In genomic region chr13:5864265-5865097, GRCm38 (mm10) we compare ENCODE assay signal across 7 mouse cellular contexts. TPM values are rescaled to one million over a fixed set of nuclear protein-coding genes. Genes with fewer than 3 reads are reported as not detected.
A peak's percentile ranks its signal among the peaks of the same experiment; 100 is the strongest.
DNase-seq lines count a peak whose midpoint lies in the region; ATAC-seq and TF ChIP-seq lines count a peak whose summit lies in the region.

No protein-coding gene starts in this region.

- H3K4me3 ChIP-seq in spleen, adult 2 months (ENCODE audit: extremely low read depth, insufficient read depth, insufficient read length), result peak overlapping the region; percentile 40
- peak overlapping the region; percentile 44 for H3K4me3 ChIP-seq in embryonic facial prominence, embryonic 10.5 days
- H3K4me3 ChIP-seq in hindbrain, embryonic 11.5 days (ENCODE audit: low read depth, low read length), result peak overlapping the region; percentile 26
- peak overlapping the region; percentile 83 for H3K4me3 ChIP-seq in macrophage (ENCODE audit: inconsistent target)

- no peaks in the 10 kb centered on the region for H3K9me3 ChIP-seq in embryonic facial prominence, embryonic 10.5 days
- H3K9me3 ChIP-seq in hindbrain, embryonic 11.5 days (ENCODE audit: control insufficient read depth, low read length), result no peaks in the 10 kb centered on the region

- peak overlapping the region; percentile 55 for H3K27ac ChIP-seq in spleen, adult 2 months (ENCODE audit: insufficient read depth, low read length)
- H3K27ac ChIP-seq in embryonic facial prominence, embryonic 10.5 days (replicated peaks), result peak overlapping the region; percentile 52
- H3K27ac ChIP-seq in hindbrain, embryonic 11.5 days (ENCODE audit: low read depth, low read length), result no peak overlapping the region
- H3K27ac ChIP-seq in macrophage, result peak overlapping the region; percentile 99

- peaks cover 6% of the 10 kb centered on the region for H3K4me1 ChIP-seq in spleen, adult 2 months (ENCODE audit: control insufficient read depth, insufficient read depth, insufficient read length)
- peaks cover 21% of the 10 kb centered on the region for H3K4me1 ChIP-seq in embryonic facial prominence, embryonic 10.5 days
- no peaks in the 10 kb centered on the region for H3K4me1 ChIP-seq in hindbrain, embryonic 11.5 days (replicated peaks; ENCODE audit: control insufficient read depth, insufficient read depth, low read length)

- no peak for TF ChIP-seq POLR2A in spleen, adult 2 months (IDR thresholded peaks at IDR 0.05; ENCODE audit: low read depth, low read length)

- no peaks in the 10 kb centered on the region for H3K27me3 ChIP-seq in spleen, adult 2 months (ENCODE audit: control insufficient read depth, insufficient read depth, low read length)
- no peaks in the 10 kb centered on the region for H3K27me3 ChIP-seq in embryonic facial prominence, embryonic 10.5 days (replicated peaks; ENCODE audit: low read depth, poor library complexity, severe bottlenecking)
- no peaks in the 10 kb centered on the region for H3K27me3 ChIP-seq in hindbrain, embryonic 11.5 days (ENCODE audit: control insufficient read depth, insufficient read depth, low read length)

- peak; percentile 43 to 75 for DNase-seq in spleen, adult 2 months (ENCODE audit: low read depth in 1 of 2, low spot score in 2 of 2)
- DNase-seq in spleen, postnatal 14 days (ENCODE audit: low spot score in 2 of 2), result no peak
- DNase-seq in embryonic facial prominence, embryonic 10.5 days (ENCODE audit: low spot score), result peak; percentile 25
- DNase-seq in hindbrain, embryonic 11.5 days (ENCODE audit: low spot score), result peak; percentile 29
- peak; percentile 49 for DNase-seq in thymus, postnatal 0 days (ENCODE audit: low spot score)
- DNase-seq in layer of hippocampus, adult 9-11 months, result no peak

- H3K79me2 ChIP-seq in macrophage (ENCODE audit: inconsistent target), result peaks cover 81% of the 10 kb centered on the region

- ATAC-seq in hindbrain, embryonic 11.5 days (ENCODE audit: low FRiP score), result no peak

- no peak for TF ChIP-seq CTCF in spleen, adult 2 months (IDR thresholded peaks at IDR 0.05; ENCODE audit: extremely low read depth, insufficient read depth, insufficient read length, insufficient replicate concordance)

- 8% methylated on average over 10 of the region's 10 CpGs for WGBS in spleen, adult 2 months
- WGBS in embryonic facial prominence, embryonic 10.5 days, result 74% methylated on average over 10 of the region's 10 CpGs
- WGBS in hindbrain, embryonic 11.5 days, result 67% methylated on average over 10 of the region's 10 CpGs
- WGBS in macrophage (ENCODE audit: missing documents), result 0% methylated on average over 10 of the region's 10 CpGs

- peaks cover 35% of the 10 kb centered on the region for H3K36me3 ChIP-seq in spleen, adult 2 months (ENCODE audit: control insufficient read depth, insufficient read depth, low read length)
- H3K36me3 ChIP-seq in embryonic facial prominence, embryonic 10.5 days (replicated peaks), result peaks cover 42% of the 10 kb centered on the region
- H3K36me3 ChIP-seq in hindbrain, embryonic 11.5 days (ENCODE audit: control insufficient read depth, insufficient read depth, low read length), result peaks cover 13% of the 10 kb centered on the region; the same call in 1 of the 2 replicates
- peaks cover 24% of the 10 kb centered on the region; the same call in 1 of the 2 replicates for H3K36me3 ChIP-seq in macrophage (ENCODE audit: inconsistent target)

- peak overlapping the region; percentile 30 for H3K4me2 ChIP-seq in hindbrain, embryonic 11.5 days (replicated peaks; ENCODE audit: low read depth, low read length)

- 0 out of 2 replicates have a peak overlapping the region, but pooled peaks have one; percentile 15 for H3K9ac ChIP-seq in hindbrain, embryonic 11.5 days (ENCODE audit: low read depth, low read length)

RNA-seq across cellular contexts. Expression of gene Klf6, which starts 3.2 kb away (rescaled TPM):
- 8.4 and 14.6 TPM in 2 replicates for polyA plus RNA-seq in spleen, adult 2 months (2012; rRNA removed)
- 39.5 and 43.2 TPM in 2 replicates for polyA plus RNA-seq in embryonic facial prominence, embryonic 10.5 days (2016; fragmentation: Nextera tagmentation; extraction: Ambion mirVana)
- 74.1 and 77.9 TPM in 2 replicates for polyA plus RNA-seq in hindbrain, embryonic 11.5 days (2014; fragmentation: Nextera tagmentation; extraction: Ambion mirVana)
- 1,000 to 10,000 TPM in 5 of 26 experiments, 100 to 1,000 TPM in 21; 214 to 1,575 (median 623) TPM for total RNA-seq in macrophage (2018; cell fraction: chromatin; rRNA removed)
- 1,000 to 10,000 TPM in 3 of 26 experiments, 100 to 1,000 TPM in 23; 179 to 1,130 (median 488) TPM for total RNA-seq in macrophage (2018; cell fraction: cytosol; rRNA removed)
- total RNA-seq in macrophage (2018; cell fraction: nucleus; rRNA removed), result 1,000 to 10,000 TPM in 11 of 26 experiments, 100 to 1,000 TPM in 15; 236 to 1,693 (median 931) TPM
- 120 to 182 TPM (median 126 TPM) in 3 replicates for polyA plus RNA-seq in macrophage (2018)
- 61.2 and 74.9 TPM in 2 replicates for polyA plus RNA-seq in thymus, postnatal 0 days (2015; fragmentation: Nextera tagmentation; extraction: Ambion mirVana)

Comparison
In these comparisons a context has a peak if more than half of its experiments do, and no peak if none do; other contexts are left out.
1. DNase-seq: peak in spleen, adult 2 months (2 of 2), embryonic facial prominence, embryonic 10.5 days (single experiment), hindbrain, embryonic 11.5 days (single experiment) and thymus, postnatal 0 days (single experiment); none in spleen, postnatal 14 days (0 of 2) and layer of hippocampus, adult 9-11 months (single experiment).
2. H3K4me3 ChIP-seq: peak in every context shown above with its lines; median percentile 83 in macrophage; 44 in embryonic facial prominence, embryonic 10.5 days; 40 in spleen, adult 2 months; 26 in hindbrain, embryonic 11.5 days.